13 mouse cellular contexts compared by ENCODE assay signal in the genomic region with DNA sequence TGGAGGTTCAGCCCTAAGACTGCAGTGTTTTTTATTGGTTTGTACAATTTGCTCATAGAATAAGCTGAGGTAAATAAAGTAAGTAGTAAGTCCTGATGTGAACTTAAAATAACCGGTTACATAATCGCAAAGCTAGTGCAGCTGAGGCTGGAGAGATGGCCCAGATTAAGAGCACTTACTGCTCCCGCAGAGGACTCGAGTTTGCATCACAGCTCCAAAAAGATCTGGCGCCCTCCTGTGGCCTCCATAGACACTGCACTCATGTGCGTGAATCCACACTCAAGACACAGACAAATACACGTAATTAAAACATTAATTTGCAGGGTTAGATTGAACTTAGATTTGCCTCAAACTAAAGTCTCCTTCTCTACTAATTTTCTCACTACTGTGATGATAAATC.
DNase-seq lines count a peak whose midpoint lies in the region; ATAC-seq and TF ChIP-seq lines count a peak whose summit lies in the region.
"Had no signal": no experiment of that assay in that cellular context is flagged by ENCODE, and none has a peak within 500 bp of the region (broad histone marks: within the 10 kb centered on the region; RNA-seq: fewer than 3 reads in every experiment).

No protein-coding gene starts in this region.

- WGBS in kidney, postnatal 0 days = 89% methylated on average over 7 of the region's 7 CpGs
- WGBS in limb, embryonic 10.5 days = 87% methylated on average over 7 of the region's 7 CpGs

- no peak for ATAC-seq in kidney, postnatal 0 days (replicated peaks; ENCODE audit: low FRiP score, low read depth)
- ATAC-seq in erythroid progenitor cell, adult 5-6 weeks (replicated peaks; ENCODE audit: low FRiP score, poor library complexity, severe bottlenecking) = no peak
- ATAC-seq: midbrain, embryonic 15.5 days had no signal

- no peak overlapping the region for H3K9ac ChIP-seq in kidney, postnatal 0 days (ENCODE audit: low read depth, low read length)
- H3K9ac ChIP-seq: embryonic facial prominence, embryonic 15.5 days; kidney, embryonic 15.5 days; midbrain, embryonic 15.5 days had no signal

- H3K36me3 ChIP-seq in kidney, postnatal 0 days (ENCODE audit: insufficient read depth, low read length) = no peaks in the 10 kb centered on the region
- H3K36me3 ChIP-seq in limb, embryonic 10.5 days = no peaks in the 10 kb centered on the region
- H3K36me3 ChIP-seq: embryonic facial prominence, embryonic 15.5 days; kidney, embryonic 15.5 days; midbrain, embryonic 15.5 days had no signal

- no peak overlapping the region for H3K4me3 ChIP-seq in kidney, postnatal 0 days (replicated peaks; ENCODE audit: low read depth, low read length)
- H3K4me3 ChIP-seq in limb, embryonic 10.5 days = no peak overlapping the region
- H3K4me3 ChIP-seq: embryonic facial prominence, embryonic 15.5 days; kidney, embryonic 15.5 days; midbrain, embryonic 15.5 days had no signal

- no peaks in the 10 kb centered on the region for H3K27me3 ChIP-seq in kidney, postnatal 0 days (ENCODE audit: insufficient read depth, low read length)
- H3K27me3 ChIP-seq in limb, embryonic 10.5 days (ENCODE audit: low read depth, poor library complexity, severe bottlenecking) = no peaks in the 10 kb centered on the region
- H3K27me3 ChIP-seq: embryonic facial prominence, embryonic 15.5 days; kidney, embryonic 15.5 days; midbrain, embryonic 15.5 days had no signal

- no peak overlapping the region for H3K4me2 ChIP-seq in kidney, postnatal 0 days (ENCODE audit: low read length)
- H3K4me2 ChIP-seq: embryonic facial prominence, embryonic 15.5 days; kidney, embryonic 15.5 days; midbrain, embryonic 15.5 days had no signal

- H3K4me1 ChIP-seq in kidney, postnatal 0 days (replicated peaks; ENCODE audit: insufficient read depth, low read length) = 0 out of 2 replicates have a peak, but pooled peaks cover 5% of the 10 kb centered on the region
- no peaks in the 10 kb centered on the region for H3K4me1 ChIP-seq in limb, embryonic 10.5 days
- H3K4me1 ChIP-seq: embryonic facial prominence, embryonic 15.5 days; midbrain, embryonic 15.5 days had no signal

- TF ChIP-seq CTCF in kidney, postnatal 0 days (IDR thresholded peaks at IDR 0.05; ENCODE audit: low read depth) = peak; percentile 44

- H3K9me3 ChIP-seq in kidney, postnatal 0 days (replicated peaks; ENCODE audit: low read length) = no peaks in the 10 kb centered on the region
- H3K9me3 ChIP-seq in limb, embryonic 10.5 days (replicated peaks) = no peaks in the 10 kb centered on the region
- H3K9me3 ChIP-seq: embryonic facial prominence, embryonic 15.5 days; midbrain, embryonic 15.5 days had no signal

- DNase-seq in kidney, postnatal 0 days (ENCODE audit: low spot score) = no peak
- no peak for DNase-seq in kidney, adult 8-10 months
- peak; percentile 11 for DNase-seq in urinary bladder, adult 2 months (ENCODE audit: low spot score)
- DNase-seq in urinary bladder, postnatal 25 days (ENCODE audit: low spot score) = no peak
- DNase-seq in limb, embryonic 10.5 days (ENCODE audit: low spot score) = peak; percentile 29
- no peak for DNase-seq in frontal cortex, postnatal 25 days (ENCODE audit: low spot score in 2 of 2)
- DNase-seq: cerebellum, postnatal 14 days; heart, postnatal 36 days; lung, postnatal 10 days had no signal

- H3K27ac ChIP-seq in kidney, postnatal 0 days = no peak overlapping the region
- H3K27ac ChIP-seq in limb, embryonic 10.5 days = no peak overlapping the region
- H3K27ac ChIP-seq: embryonic facial prominence, embryonic 15.5 days; kidney, embryonic 15.5 days; midbrain, embryonic 15.5 days had no signal

Comparison
In these comparisons a context has a peak if more than half of its experiments do, and no peak if none do; other contexts are left out.
1. DNase-seq: peak in urinary bladder, adult 2 months (single experiment) and limb, embryonic 10.5 days (single experiment); none in kidney, postnatal 0 days (single experiment), kidney, adult 8-10 months (0 of 2), urinary bladder, postnatal 25 days (single experiment) and frontal cortex, postnatal 25 days (0 of 2).